Mouse (Mus musculus): ENCODE data around the gene Polk.

The Polk gene

DNA sequence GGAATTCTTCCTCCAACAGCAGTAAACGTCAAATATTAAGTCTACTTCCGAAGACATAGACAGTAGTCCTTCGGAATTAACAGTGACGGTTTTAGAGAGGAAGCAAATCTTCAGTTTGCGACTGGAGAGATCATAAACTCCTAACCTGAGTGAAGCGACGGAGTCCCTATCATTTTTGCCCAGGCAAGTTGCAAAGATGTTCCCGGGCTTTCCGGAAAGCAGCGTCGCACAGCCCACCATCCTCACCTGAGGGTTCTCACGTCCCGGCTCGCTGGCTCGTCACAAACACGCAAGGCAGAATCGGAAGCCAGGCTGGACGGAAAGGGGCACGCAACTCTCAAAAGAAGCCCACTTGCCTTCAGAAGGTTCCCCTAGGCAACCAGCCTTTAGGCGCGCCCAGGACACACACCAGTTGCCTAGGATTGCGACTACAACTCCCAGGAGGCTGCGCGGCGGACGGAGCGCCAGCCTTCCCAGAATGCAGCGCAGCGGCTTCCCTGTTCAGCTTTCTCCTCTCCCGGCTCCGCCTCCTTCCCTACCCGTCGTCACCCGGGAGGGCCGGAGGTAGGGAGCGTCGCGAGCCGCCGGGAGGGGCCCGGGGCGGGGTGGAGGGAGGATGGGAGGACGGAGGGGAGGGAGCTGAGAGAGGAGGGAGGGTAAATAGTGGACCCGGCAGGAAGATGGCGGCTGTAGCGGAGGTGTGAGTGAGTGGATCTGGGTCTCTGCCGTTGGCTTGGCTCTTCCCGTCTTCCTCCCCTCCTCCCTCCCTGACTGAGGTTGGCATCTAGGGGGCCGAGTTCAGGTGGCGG, at the start of gene Polk, which contains the start of gene Col4a3bp:
Polk (minus strand) TSS at position 499 of the 809 bp plus-strand sequence.
Col4a3bp (plus strand) TSS at position 538 of the 809 bp plus-strand sequence.
- in situ Hi-C loops (cut with MboI, MseI), result loop anchor here (5.0 kb wide), 1 partner anchor 55 kb away; no protein-coding TSS in a partner anchor

DNA sequence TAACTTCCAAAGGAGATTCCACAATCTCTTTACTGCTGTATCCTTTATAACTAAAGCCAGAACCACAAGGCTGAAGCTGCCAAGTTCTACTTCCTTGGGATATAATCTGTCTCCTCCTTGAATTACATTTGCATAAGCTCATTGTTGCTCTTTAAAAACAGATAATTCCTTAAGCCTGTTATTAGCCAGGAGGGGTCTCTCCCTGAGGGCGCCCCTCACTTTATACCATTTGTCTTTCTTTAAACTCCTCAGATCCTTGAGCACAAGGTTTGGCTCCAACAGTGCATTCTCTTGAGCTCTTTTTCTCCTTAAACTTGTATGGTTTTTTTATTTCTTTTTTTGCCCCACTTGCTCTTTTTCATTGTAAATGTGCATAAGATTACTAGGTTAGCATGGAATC, 46.3 kb upstream of the Polk start:
- in situ Hi-C loops (cut with MboI, MseI), result loop anchor here (25.0 kb wide), 1 partner anchor 551 kb away; no protein-coding TSS in a partner anchor

DNA sequence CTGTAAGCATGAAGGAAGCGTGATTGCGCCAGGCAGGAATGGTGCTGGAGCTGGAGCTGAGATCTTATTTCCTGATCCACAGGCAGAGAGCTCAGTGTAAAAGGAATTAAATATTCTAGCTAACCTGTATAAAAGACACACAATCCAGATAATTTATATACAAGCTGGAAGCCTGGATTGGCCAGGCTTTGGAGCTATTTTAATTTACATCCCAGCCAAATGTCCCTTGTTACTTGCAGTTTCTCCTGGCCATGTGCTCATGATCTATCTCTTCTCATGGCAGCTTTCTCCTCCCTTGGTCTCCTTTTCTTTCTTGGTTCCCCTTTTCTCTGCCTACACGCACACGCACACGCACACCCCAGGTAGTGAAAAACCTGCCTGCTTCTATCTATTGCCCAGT, 44.2 kb upstream of the Polk start:
- in situ Hi-C loops (cut with MboI, MseI), result loop anchor here (25.0 kb wide), 1 partner anchor 549 kb away; no protein-coding TSS in a partner anchor

DNA sequence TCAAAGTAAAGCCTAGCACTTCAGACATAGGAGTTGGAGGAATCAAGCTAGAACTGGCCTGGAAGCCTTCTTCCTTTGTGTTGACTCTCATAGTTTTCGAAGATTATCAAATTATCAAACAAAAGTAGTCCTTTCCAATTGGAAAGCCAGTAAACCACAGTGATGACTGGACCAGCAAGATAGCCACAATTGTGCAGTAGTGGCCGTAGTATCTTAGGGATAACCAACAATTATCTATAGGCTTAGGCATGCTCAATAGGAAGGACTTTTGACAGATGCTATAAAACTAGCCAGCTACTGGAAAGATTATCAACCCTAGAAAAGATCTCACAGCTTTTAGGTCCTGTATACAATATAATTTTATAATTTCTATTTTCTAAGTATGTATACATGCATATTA, 41.8 kb upstream of the Polk start:
- in situ Hi-C loops (cut with MboI, MseI), result loop anchor here (25.0 kb wide), 1 partner anchor 547 kb away; no protein-coding TSS in a partner anchor

DNA sequence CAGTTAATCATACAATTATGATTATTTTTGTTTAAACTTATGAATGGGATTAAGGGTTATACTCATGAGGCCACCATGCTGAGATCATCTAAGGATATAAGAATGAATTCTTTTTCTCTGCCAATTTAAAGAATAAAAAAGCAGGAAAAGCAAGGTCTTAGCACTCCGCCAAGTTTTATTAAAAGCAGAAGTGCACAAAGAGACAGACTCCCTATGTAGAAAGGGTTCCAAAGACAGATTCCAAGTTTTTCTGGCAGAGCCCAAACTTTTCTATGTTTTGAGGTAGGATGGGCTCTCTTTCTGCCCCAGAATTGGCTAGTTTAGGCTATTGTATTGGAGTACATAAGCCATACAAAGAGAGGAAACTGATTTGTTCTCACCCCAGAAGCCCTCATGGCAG, 37.6 kb upstream of the Polk start:
- in situ Hi-C loops (cut with MboI, MseI), result loop anchor here (25.0 kb wide), 1 partner anchor 543 kb away; no protein-coding TSS in a partner anchor

DNA sequence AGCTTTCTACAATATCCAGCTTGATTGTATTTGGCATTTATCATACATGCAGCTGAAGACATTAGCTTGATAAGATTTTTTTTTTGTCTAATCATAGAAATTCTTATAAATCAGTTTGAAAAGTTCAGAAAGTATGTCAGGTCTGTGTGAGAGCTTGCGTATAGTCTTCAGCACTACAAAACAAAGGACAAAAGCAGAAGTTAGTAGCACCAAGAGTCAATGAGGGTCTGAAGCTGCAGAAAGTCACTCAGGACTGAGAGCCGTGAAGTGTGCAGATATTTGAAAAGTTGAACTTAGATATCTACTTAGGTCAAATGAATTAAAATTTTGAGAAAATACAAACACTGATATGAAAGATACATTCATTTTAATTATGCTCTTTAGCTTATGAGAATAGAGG, 36.7 kb upstream of the Polk start:
- in situ Hi-C loops (cut with MboI, MseI), result loop anchor here (25.0 kb wide), 1 partner anchor 542 kb away; no protein-coding TSS in a partner anchor

DNA sequence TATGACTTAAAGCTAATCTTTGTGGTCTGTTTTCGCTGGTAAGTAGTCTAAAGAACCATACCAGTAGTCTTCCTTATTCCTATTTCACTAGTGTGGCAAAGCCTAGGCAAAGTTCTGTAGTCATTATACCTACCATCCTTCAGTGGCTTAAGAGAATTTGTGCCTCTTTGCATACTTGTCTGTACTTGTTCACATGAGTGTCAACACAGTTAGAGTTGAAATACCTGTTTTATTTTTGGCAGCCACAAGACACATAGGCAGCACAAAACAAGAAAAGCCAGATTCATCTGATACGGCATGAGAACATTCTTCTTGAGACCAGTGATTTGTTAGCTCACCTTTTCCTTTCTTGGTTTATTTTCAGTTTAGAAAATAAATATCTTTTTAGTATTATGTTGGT, 31.8 kb upstream of the Polk start:
- in situ Hi-C loops (cut with MboI, MseI), result no loop called here

DNA sequence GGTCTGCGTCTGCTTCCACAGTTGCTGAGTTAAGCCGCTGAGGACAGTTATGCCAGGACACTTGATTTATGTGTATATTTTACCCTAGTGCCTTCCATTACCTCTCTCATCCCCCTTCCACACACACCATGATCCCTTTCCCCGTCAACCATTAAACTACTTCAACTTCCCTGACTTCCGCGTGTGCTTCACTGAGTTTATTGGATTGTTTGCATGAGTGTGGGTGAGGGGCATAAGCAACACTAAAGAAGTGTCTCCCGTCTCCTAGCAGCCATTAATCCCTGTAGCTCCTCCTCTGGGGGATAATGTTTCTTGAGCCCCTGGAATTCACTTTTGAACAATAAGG, 28.6 kb upstream of the Polk start:
- in situ Hi-C loops (cut with MboI, MseI), result no loop called here

DNA sequence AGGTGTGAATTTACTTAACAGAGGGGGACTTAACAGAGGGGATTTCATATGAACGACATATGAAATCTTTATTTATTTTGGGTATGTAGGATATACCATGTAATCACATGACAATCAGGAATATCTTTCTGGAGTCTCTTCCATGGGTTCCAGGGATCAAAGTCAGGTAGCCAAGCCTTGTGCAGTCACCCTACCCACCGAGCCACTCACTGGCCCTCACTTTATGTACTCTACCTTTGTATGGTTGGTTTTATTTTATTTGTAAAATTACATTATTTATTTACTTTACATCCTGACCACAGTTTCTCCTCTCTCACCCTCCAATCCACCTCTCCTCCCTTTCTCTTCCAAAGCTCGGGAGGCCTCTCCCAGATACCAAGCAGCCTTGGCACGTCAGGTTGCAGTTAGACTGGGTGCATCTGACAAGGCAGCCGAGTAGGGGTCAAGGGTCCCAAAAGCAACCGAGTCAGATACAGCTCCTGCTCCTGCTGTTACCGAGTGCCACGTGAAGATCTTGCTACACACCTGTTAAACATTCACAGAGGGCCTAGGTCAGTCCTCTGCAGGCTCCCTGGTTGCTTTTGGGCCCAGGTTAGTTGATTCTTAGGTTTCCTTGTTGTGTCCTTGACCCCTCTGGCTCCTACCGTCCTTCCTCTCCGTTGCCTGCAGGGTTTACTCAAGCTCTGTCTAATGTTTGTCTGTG, 28.1 kb upstream of the Polk start:
- in situ Hi-C loops (cut with MboI, MseI), result no loop called here

DNA sequence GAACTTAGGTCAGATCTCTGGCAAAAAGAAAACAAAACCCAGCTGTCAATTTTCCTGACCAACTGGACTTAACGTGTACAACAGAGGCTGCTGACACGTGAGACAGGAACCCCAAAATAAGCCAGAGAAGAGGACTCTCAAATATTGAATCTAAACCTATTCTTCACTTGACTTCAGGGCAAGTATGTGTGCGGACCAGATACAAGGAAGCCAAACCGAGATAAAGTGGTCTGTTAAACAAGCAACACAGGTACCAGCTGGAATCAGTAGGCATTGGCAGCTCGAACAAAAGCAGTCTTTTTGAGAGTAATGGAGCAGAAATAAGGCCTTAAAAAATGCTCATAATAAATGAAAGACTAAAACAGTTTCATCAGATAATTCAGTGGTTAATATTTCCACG, 25.6 kb upstream of the Polk start:
- in situ Hi-C loops (cut with MboI, MseI), result no loop called here

DNA sequence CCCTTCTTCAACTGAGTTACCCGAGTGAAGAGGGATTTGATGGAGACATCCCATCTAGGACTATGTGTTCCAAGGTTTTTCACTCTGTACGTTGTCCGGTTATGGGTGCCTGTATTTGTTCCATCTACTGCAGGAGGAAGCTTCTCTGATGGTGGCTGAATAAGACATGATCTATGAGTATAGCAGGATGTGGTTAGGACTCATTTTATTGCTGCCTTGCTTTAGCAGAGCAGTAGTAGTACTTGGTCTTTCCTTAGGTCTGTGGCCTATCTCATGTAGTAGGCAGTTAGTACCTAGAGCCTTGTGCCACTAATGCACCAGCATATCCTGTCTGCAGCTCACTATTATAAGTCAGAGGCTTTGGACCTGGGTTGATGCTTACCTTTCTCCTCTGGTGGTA, 12.7 kb upstream of the Polk start:
- in situ Hi-C loops (cut with MboI, MseI), result no loop called here

DNA sequence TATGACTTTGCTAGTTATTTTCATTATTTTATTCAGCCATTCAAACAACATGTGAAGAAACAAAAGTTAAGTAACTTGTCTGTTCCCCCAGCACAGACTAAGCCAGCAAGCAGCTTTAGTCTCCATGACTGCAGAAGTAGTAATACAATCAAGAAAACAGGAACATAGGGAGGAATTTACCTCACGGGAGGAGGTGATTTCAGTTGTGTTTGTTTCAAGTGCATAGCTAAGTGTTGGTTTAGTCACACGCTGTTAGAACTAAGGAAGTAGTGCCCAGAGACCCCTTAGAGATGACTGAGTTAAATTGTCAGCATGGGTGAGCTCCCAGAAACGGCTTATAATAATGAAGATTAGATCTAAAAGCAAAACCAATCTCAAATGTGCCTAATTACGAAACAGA, 5.6 kb upstream of the Polk start:
- in situ Hi-C loops (cut with MboI, MseI), result no loop called here

DNA sequence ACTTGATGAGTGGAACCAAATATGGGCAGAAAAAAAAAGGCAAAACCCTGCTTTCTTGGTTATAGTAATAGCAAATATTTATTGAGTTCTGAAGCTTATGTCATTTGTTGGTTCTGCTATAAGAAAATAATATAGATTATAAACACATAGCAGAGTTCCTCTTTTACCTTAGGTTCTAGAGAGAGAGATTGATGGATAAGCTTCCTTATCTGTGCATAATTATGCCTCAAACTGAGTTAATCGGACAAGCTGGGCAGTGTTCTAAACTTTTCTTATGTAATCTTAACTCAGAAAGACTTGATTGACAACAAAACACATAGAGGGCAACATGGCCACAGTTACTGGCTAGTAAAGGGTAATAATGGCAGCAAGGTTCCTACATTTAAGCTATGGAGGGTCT, 4.9 kb upstream of the Polk start:
- in situ Hi-C loops (cut with MboI, MseI), result no loop called here

DNA sequence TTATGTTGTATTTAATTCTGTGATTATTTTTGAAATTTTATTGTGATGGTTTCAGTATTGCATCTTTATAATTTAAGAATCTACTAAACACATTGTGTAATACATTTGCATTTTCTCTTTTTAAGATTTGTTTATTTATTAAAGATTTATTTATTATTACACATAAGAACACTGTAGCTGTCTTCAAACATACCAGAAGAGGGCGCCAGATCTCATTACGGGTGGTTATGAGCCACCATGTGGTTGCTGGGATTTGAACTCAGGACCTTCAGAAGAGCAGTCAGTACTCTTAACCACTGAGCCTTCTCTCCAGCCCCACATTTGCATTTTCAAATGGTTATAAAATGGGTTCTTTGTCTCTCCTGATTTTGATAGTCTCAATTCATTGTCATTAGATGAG, 2.1 kb upstream of the Polk start:
- in situ Hi-C loops (cut with MboI, MseI), result loop anchor here (5.0 kb wide), 1 partner anchor 57 kb away; no protein-coding TSS in a partner anchor

DNA sequence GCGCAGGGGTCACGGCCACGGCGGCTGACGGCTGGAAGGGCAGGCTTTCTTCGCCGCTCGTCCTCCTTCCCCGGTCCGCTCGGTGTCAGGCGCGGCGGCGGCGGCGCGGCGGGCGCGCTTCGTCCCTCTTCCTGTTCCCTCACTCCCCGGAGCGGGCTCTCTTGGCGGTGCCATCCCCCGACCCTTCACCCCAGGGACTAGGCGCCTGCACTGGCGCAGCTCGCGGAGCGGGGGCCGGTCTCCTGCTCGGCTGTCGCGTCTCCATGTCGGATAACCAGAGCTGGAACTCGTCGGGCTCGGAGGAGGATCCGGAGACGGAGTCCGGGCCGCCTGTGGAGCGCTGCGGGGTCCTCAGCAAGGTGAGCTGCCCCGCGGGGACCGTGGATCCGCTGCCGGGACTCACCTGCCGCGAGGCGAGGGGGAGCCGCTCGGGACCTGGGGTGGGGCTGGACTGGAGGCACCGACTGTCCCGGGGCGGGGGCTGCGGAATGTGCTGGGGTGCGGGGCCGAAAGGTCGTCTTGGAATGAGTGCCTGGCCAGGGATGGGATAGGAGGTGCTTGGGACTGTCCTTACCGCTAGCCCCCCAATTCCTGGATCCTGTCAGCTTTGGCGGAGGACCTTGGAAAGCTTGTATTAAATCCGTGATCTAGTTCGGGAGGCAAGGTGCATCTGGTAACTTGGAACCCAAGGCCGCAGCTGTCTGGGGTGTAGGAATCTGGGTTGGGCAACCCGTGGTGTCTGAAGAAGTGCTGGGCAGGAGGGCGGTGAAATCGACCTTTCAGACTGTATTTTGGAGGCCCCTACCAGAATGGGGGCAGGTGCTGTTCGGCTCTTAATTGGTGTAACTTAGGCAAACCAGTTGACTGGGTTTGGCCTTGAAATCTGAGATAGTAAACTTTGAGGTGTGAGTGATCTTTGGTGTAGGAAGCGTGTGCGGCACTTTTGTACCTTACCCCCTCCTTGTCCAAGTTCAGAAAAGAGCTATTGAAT, 817 bp upstream of the Polk start:
- in situ Hi-C loops (cut with MboI, MseI), result loop anchor here (5.0 kb wide), 1 partner anchor 56 kb away; no protein-coding TSS in a partner anchor

DNA sequence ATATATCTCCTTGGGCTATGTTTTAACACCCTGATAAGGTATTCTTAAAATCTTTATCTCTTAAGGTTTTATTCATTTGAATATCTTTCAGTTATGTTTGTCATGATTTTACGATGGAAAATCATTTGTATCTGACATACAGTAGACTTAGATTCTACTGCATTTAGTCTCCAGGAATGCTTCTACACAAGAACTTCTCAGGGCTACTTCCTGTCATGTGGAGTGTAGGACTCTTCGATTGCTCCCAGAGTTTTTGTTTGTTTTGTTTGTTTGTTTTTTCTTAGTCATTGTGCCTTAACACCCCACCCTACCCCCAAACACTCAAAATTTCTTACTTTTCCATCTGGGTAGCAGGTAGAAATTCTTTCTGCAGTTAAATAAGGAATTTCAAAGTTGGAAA, 998 bp downstream of the Polk start:
- in situ Hi-C loops (cut with MboI, MseI), result loop anchor here (5.0 kb wide), 1 partner anchor 54 kb away; no protein-coding TSS in a partner anchor

DNA sequence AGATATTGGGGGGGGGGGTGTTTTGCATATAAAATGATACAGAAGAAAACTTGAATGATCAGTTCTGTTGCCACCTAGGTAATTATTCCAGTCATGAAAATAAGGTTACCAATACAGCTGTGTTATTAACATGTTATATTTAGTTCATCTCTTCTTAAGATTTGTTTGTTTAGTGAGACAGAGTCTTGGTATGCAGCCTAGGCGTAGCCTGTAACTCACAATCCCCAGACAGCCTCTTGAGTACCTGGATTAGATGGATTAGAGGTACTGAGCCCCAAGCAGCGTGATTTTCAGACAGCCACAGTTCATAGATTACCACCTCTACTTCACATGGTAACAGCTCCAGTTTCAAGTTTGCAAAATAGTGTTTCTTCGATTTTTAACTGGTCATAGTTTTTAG, 4.3 kb downstream of the Polk start:
- in situ Hi-C loops (cut with MboI, MseI), result no loop called here

DNA sequence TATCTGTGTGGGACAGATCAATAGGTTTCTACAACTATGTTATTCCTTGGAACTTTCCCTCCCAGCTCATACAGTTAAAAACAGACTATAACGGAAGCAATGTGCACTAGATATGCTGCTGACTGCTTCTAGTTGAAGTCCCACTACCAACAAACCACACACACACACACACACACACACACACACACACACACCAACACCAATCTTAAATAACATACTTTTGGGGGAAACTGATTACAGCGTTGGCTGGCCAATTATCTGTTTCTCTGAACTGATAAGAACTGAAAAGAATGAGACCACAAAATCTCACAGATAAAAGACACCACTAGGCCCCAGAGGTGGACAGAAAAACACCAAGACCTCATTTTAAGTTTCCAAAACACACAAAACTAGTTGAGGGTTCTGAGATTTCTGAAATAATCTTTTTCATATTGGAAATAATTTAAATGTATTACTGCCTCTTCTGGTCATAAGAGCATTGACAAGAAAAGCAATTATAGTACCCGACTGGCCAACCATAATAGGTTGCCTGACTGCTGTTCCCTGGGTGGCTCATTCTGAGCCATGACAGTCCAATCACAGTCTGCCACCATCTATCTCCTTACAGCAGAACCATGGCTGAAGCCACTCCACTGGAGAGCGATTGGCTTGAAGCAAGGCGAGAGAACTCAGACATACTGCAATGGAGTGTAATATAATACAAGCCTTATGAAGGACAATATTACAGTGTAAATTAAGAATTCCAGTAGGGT, 5.4 kb downstream of the Polk start:
- in situ Hi-C loops (cut with MboI, MseI), result no loop called here

DNA sequence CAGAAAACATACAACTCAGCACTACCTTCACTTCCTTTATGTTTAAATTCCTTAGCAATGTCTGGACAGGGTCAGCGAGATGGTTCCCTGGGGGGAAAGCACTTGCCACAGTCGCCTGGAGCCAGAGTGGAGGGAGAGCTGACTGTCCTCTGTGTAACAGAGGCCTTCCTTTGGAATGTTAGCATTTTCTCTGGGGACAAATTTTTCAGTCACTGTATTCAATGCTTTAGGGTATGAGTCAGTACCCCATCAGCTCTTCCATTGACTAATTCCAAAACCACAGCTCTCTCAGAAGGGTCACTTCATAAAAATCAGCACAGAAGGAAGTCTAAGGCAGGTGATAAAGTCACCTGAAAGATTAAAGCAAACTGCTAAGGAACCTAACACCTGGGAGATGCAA, 8.6 kb downstream of the Polk start:
- in situ Hi-C loops (cut with MboI, MseI), result no loop called here

DNA sequence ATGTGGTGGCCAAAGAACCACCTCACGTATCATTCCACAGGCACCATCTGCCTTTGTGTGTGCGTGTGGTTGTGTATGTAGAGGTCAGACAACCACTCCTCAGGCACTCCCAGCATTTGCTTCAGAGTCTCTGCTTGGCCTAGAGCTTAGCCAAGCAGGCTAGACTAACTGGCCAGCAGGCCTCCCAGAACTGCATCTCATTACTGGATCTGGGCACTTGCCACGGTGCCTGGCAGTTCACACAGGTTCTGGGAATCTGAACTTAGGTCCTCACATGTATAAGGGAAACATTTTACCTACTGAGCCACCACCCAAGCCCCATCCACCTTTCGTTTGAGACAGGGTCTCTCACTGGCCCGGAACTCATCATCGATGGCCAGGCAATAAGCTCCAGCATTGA, 10.2 kb downstream of the Polk start:
- in situ Hi-C loops (cut with MboI, MseI), result no loop called here

DNA sequence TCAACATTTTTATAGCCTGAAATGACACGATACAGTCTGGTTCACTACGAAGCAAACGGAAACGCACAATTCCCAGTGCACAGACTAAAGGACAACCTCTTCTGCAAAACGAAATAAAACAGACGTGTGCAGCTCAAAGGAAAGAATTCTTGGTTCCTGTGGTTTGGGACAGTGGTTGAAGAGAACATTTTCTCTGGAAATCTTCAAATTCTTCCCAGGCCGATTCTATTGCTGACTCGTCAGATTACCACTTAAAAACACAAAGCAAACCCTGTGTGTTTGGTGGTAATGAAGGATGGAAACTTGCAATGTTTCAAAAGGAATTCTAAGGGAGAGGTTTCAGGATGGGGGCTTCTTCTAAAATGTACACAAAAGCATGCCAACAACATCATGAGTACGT, 12.3 kb downstream of the Polk start:
- in situ Hi-C loops (cut with MboI, MseI), result no loop called here

Data from T-helper 1 cell (primary cell).